Mouse (Mus musculus) stomach, embryonic 15.5 days (tissue): ENCODE measurements around the gene Mcf2. TPM values are rescaled to one million over a fixed set of nuclear protein-coding genes. Genes with fewer than 3 reads are reported as not detected.

ENCODE experiments used
- ATAC-seq: fragments of 200-750 bp; cut with Nextera tagmentation; 2 replicates; pipeline ENCODE4 v1.8.0; 2017; ENCODE audit warnings: low read depth, moderate number of reproducible peaks, moderate TSS enrichment; ENCODE audit not compliant: insufficient read depth, low FRiP score
- H3K27ac ChIP-seq: fragments of 300-500 bp; sonication (generic); 2 replicates; pipeline ENCODE4 v1.5.1; 2015; ENCODE audit warnings: mild to moderate bottlenecking, inconsistent platforms
- H3K27me3 ChIP-seq: fragments of 300-500 bp; sonication (generic); replicated peaks from 2 replicates; pipeline ENCODE4 v1.6.1; 2015; ENCODE audit warnings: inconsistent platforms
- H3K36me3 ChIP-seq: fragments of 300-500 bp; sonication (generic); 2 replicates; pipeline ENCODE4 v1.6.1; 2015; ENCODE audit warnings: inconsistent platforms
- H3K4me1 ChIP-seq: fragments of 300-500 bp; sonication (generic); 2 replicates; pipeline ENCODE4 v1.6.1; 2015; ENCODE audit warnings: inconsistent platforms
- H3K4me2 ChIP-seq: fragments of 300-500 bp; sonication (generic); 2 replicates; pipeline ENCODE4 v1.6.1; 2015; ENCODE audit warnings: mild to moderate bottlenecking, inconsistent platforms
- H3K4me3 ChIP-seq: fragments of 300-500 bp; sonication (generic); replicated peaks from 2 replicates; pipeline ENCODE4 v1.5.1; 2015; ENCODE audit warnings: inconsistent platforms
- H3K9ac ChIP-seq: fragments of 300-500 bp; sonication (generic); 2 replicates; pipeline ENCODE4 v1.6.1; 2015; ENCODE audit warnings: inconsistent platforms
- H3K9me3 ChIP-seq: fragments of 300-500 bp; sonication (generic); 2 replicates; pipeline ENCODE4 v1.6.1; 2016; ENCODE audit warnings: inconsistent platforms
- WGBS: fragments of 180-500 bp; shearing (Covaris S2); methylation state at CpG from one replicate; pipeline ENCODE4 v1.1.7; 2015; 5-methylcytosine and 5-hydroxymethylcytosine counted together
- polyA plus RNA-seq: library from polyadenylated mRNA; unstranded; fragments of >200 nt; fragmentation: Nextera tagmentation; extraction: Ambion mirVana; gene quantifications from 2 replicates; pipeline ENCODE4 v1.2.1, GENCODE M21; 2015

The Mcf2 gene
- polyA plus RNA-seq, 1 experiment from 2014 or later = 0.19 TPM

GRCm38 (mm10) chrX:60021595-60021994 is 157.3 kb downstream of the Mcf2 start:
- H3K36me3 ChIP-seq = no peaks in the 10 kb centered on the region
- WGBS = 76% methylated on average over 2 of the region's 2 CpGs
- no peak overlapping the region for H3K4me2 ChIP-seq
- H3K4me1 ChIP-seq = no peaks in the 10 kb centered on the region
- H3K27ac ChIP-seq = no peak overlapping the region
- no peak for ATAC-seq
- no peak overlapping the region for H3K4me3 ChIP-seq
- no peaks in the 10 kb centered on the region for H3K27me3 ChIP-seq
- no peak overlapping the region for H3K9ac ChIP-seq
- H3K9me3 ChIP-seq = no peaks in the 10 kb centered on the region

GRCm38 (mm10) chrX:60021007-60021406 is 157.9 kb downstream of the Mcf2 start:
- no peak for ATAC-seq

GRCm38 (mm10) chrX:60014588-60014987 is 164.3 kb downstream of the Mcf2 start:
- no peak for ATAC-seq
- Histone ChIP-seq H3K36me3 (no peaks in the 10 kb centered on the region), H3K9ac (no peak overlapping the region), H3K27ac (no peak overlapping the region), H3K4me3 (no peak overlapping the region), H3K4me1 (no peaks in the 10 kb centered on the region), H3K27me3 (no peaks in the 10 kb centered on the region), H3K4me2 (no peak overlapping the region), H3K9me3 (no peaks in the 10 kb centered on the region)
- WGBS = 83% methylated on average over 1 of the region's 1 CpGs

More at GRCm38 (mm10) chrX:60021007-60021406, 157.9 kb downstream of the Mcf2 start:
- Histone ChIP-seq H3K9ac (no peak overlapping the region), H3K36me3 (no peaks in the 10 kb centered on the region), H3K27ac (no peak overlapping the region), H3K4me2 (no peak overlapping the region), H3K9me3 (no peaks in the 10 kb centered on the region), H3K4me3 (no peak overlapping the region), H3K27me3 (no peaks in the 10 kb centered on the region), H3K4me1 (no peaks in the 10 kb centered on the region)
- 80% methylated on average over 4 of the region's 4 CpGs for WGBS

- no peaks in the 10 kb centered on the region for H3K36me3 ChIP-seq
- ATAC-seq = no peak
- H3K9ac ChIP-seq = no peak overlapping the region
- no peaks in the 10 kb centered on the region for H3K9me3 ChIP-seq
- no peaks in the 10 kb centered on the region for H3K4me1 ChIP-seq
- no peak overlapping the region for H3K4me3 ChIP-seq
- H3K4me2 ChIP-seq = no peak overlapping the region
- H3K27me3 ChIP-seq = no peaks in the 10 kb centered on the region
- H3K27ac ChIP-seq = no peak overlapping the region
These were observed 165.7 kb downstream of the Mcf2 start for GRCm38 (mm10) chrX:60013084-60013676.

Other genes with a start within 250 kb of the Mcf2 start
- 0.10 and 0.23 TPM in 2 replicates for gene F9, start 179.6 kb downstream of the Mcf2 start, polyA plus RNA-seq